Mouse (Mus musculus) liver, adult 2 months (tissue): ENCODE data around the gene Srsf2. TPM values are rescaled to one million over a fixed set of nuclear protein-coding genes. Genes with fewer than 3 reads are reported as not detected.

Experiments used
- DNase-seq: peaks from one replicate; pipeline ENCODE4 v3.0.0-alpha.2; 2011; ENCODE audit warnings: low read depth, low spot score; ENCODE audit errors: extremely low read depth
- H3K27ac ChIP-seq: fragments of 200-500 bp; replicated peaks from 2 replicates; pipeline ENCODE4 v1.5.1; 2012; ENCODE audit warnings: low read depth, mild to moderate bottlenecking, control low read depth, inconsistent platforms, low read length; ENCODE audit not compliant: insufficient read depth
- H3K27me3 ChIP-seq: fragments of 200-500 bp; 2 replicates; pipeline ENCODE4 v1.6.1; 2012; ENCODE audit warnings: mild to moderate bottlenecking, moderate library complexity, low read length, inconsistent platforms; ENCODE audit not compliant: control insufficient read depth, insufficient read depth
- H3K36me3 ChIP-seq: fragments of 200-500 bp; 2 replicates; pipeline ENCODE4 v1.6.1; 2012; ENCODE audit warnings: low read length, inconsistent platforms; ENCODE audit not compliant: control insufficient read depth, insufficient read depth
- H3K4me1 ChIP-seq: fragments of 200-500 bp; 2 replicates; pipeline ENCODE4 v1.6.1; 2011; ENCODE audit warnings: low read length; ENCODE audit not compliant: control insufficient read depth, insufficient read depth
- H3K4me3 ChIP-seq: fragments of 200-500 bp; 2 replicates; pipeline ENCODE4 v1.5.1; 2011; ENCODE audit warnings: low read depth, mild to moderate bottlenecking, control low read depth, low read length, moderate library complexity; ENCODE audit not compliant: insufficient read depth
- H3K79me2 ChIP-seq: fragments of 200-500 bp; 2 replicates; pipeline ENCODE4 v1.6.1; 2012; ENCODE audit warnings: inconsistent platforms, mild to moderate bottlenecking, low read length, moderate library complexity; ENCODE audit not compliant: control insufficient read depth, insufficient read depth
- H3K9ac ChIP-seq: fragments of 200-500 bp; 2 replicates; pipeline ENCODE4 v1.6.1; 2012; ENCODE audit warnings: low read depth, mild to moderate bottlenecking, control low read depth, inconsistent platforms, low read length
- CTCF ChIP-seq: fragments of 200-500 bp; IDR thresholded peaks from 2 replicates; pipeline ENCODE4 v1.5.1; 2011; ENCODE audit warnings: low read depth, low read length, control low read depth
- POLR2A ChIP-seq: fragments of 200-500 bp; IDR thresholded peaks from 2 replicates; pipeline ENCODE4 v1.6.1; 2011; ENCODE audit warnings: low read length, control low read depth; ENCODE audit not compliant: insufficient read depth; ENCODE audit errors: extremely low read depth
- WGBS: fragments of 180-500 bp; shearing (Covaris S2); methylation state at CpG from one replicate; pipeline ENCODE4 v1.1.7; 2018; 5-methylcytosine and 5-hydroxymethylcytosine counted together
- polyA plus RNA-seq: library from polyadenylated mRNA; depleted of rRNA; stranded (reverse); fragments of >200 nt; gene quantifications from 2 replicates; pipeline ENCODE4 v1.2.3, GENCODE M21; 2012
- total RNA-seq: library from RNA; depleted of rRNA; stranded (reverse); fragments of >200 nt; gene quantifications from 2 replicates; pipeline ENCODE4 v1.2.3, GENCODE M21; 2014

Gene Srsf2
- total and polyA plus RNA-seq, 2 experiments: 50.6 to 250 TPM

- no peaks in the 10 kb centered on the region for H3K27me3 ChIP-seq
Observed at GRCm38 (mm10) chr11:116822215-116822614, 30.7 kb downstream of the Srsf2 start.

GRCm38 (mm10) chr11:116821057-116821940, 31.6 kb downstream of the Srsf2 start:
- H3K4me1 ChIP-seq: no peaks in the 10 kb centered on the region
- H3K79me2 ChIP-seq: no peaks in the 10 kb centered on the region
- H3K27me3 ChIP-seq: no peaks in the 10 kb centered on the region
- DNase-seq: no peak
- 73% methylated on average over 13 of the region's 13 CpGs for WGBS
- H3K27ac ChIP-seq: no peak overlapping the region
- H3K4me3 ChIP-seq: no peak overlapping the region
- no peak for TF ChIP-seq POLR2A
- no peak for TF ChIP-seq CTCF
- H3K9ac ChIP-seq: no peak overlapping the region
- no peaks in the 10 kb centered on the region for H3K36me3 ChIP-seq

More at GRCm38 (mm10) chr11:116822215-116822614, 30.7 kb downstream of the Srsf2 start:
- no peaks in the 10 kb centered on the region for H3K79me2 ChIP-seq
- WGBS: 79% methylated on average over 10 of the region's 10 CpGs
- H3K4me3 ChIP-seq: no peak overlapping the region
- no peaks in the 10 kb centered on the region for H3K36me3 ChIP-seq
- no peak overlapping the region for H3K27ac ChIP-seq
- no peak overlapping the region for H3K9ac ChIP-seq
- TF ChIP-seq CTCF: no peak
- TF ChIP-seq POLR2A: no peak
- DNase-seq: no peak
- no peaks in the 10 kb centered on the region for H3K4me1 ChIP-seq

GRCm38 (mm10) chr11:116819932-116820593, 32.8 kb downstream of the Srsf2 start:
- Histone ChIP-seq H3K36me3 (no peaks in the 10 kb centered on the region), H3K27ac (no peak overlapping the region), H3K79me2 (no peaks in the 10 kb centered on the region), H3K9ac (no peak overlapping the region), H3K27me3 (no peaks in the 10 kb centered on the region), H3K4me3 (no peak overlapping the region), H3K4me1 (no peaks in the 10 kb centered on the region)
- WGBS: 81% methylated on average over 5 of the region's 5 CpGs
- DNase-seq: no peak
- TF ChIP-seq CTCF (no peak), POLR2A (no peak)

GRCm38 (mm10) chr11:116818722-116819121, 34.2 kb downstream of the Srsf2 start:
- no peak for DNase-seq
- Histone ChIP-seq H3K79me2 (no peaks in the 10 kb centered on the region), H3K4me1 (no peaks in the 10 kb centered on the region), H3K4me3 (no peak overlapping the region), H3K9ac (no peak overlapping the region), H3K36me3 (no peaks in the 10 kb centered on the region), H3K27me3 (no peaks in the 10 kb centered on the region), H3K27ac (no peak overlapping the region)
- TF ChIP-seq CTCF (no peak), POLR2A (no peak)
- WGBS: 43% methylated on average over 8 of the region's 8 CpGs

GRCm38 (mm10) chr11:116817567-116817966, 35.3 kb downstream of the Srsf2 start:
- Histone ChIP-seq H3K27ac (no peak overlapping the region), H3K79me2 (no peaks in the 10 kb centered on the region), H3K36me3 (no peaks in the 10 kb centered on the region), H3K4me1 (no peaks in the 10 kb centered on the region), H3K9ac (no peak overlapping the region), H3K27me3 (no peaks in the 10 kb centered on the region), H3K4me3 (no peak overlapping the region)
- TF ChIP-seq CTCF (no peak), POLR2A (no peak)
- no peak for DNase-seq
- 97% methylated on average over 5 of the region's 5 CpGs for WGBS
